Mouse (Mus musculus) myocyte (in vitro differentiated cells): ENCODE results near the gene Spata32.

Experiments used
- POLR2A ChIP-seq: IDR thresholded peaks from one replicate; pipeline ENCODE4 v1.6.1; 2011; ENCODE audit warnings: low read depth, mild to moderate bottlenecking, control low read depth, moderate library complexity; ENCODE audit not compliant: insufficient read length
- TCF12 ChIP-seq: IDR thresholded peaks from one replicate; pipeline ENCODE4 v1.6.1; 2011; ENCODE audit warnings: mild to moderate bottlenecking, control low read depth; ENCODE audit not compliant: poor library complexity, insufficient read depth, severe bottlenecking
- TCF3 ChIP-seq: IDR thresholded peaks from one replicate; pipeline ENCODE4 v1.6.1; 2011; ENCODE audit warnings: low read depth, control low read depth; ENCODE audit not compliant: insufficient read length

DNA sequence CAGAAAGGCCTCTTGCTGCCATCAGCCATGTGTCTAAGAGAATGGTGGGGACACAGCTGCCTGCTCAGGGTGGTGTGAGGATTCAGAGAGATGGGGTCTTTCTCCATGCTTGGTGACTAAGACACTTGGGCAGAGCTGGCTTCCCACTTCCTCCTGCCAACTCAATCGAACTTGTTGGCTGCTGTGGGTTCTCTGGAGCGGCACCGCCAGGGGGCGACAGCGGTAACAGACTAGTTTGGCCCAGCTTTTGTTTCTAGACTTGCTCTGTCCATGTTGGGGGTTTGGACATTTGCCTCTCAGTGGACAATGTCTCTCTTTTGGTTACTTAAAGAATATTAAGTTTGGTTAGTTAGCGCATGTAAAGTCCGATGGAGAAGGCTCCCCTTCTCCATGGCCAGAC, 14.7 kb upstream of the Spata32 start:
- TF ChIP-seq POLR2A: no peak
- TF ChIP-seq TCF3: no peak
- no peak for TF ChIP-seq TCF12
